Mouse (Mus musculus): ENCODE measurements around the gene Flywch2. TPM values are rescaled to one million over a fixed set of nuclear protein-coding genes. Genes with fewer than 3 reads are reported as not detected.

The Flywch2 gene
- total RNA-seq, 2 experiments from 2014 or later: not detected

GRCm38 (mm10) chr17:23737493-23738445, 48.1 kb downstream of the Flywch2 start:
- ATAC-seq (replicated peaks; ENCODE audit: low FRiP score, poor library complexity, severe bottlenecking): no peak

- ATAC-seq (replicated peaks; ENCODE audit: low FRiP score, poor library complexity, severe bottlenecking): no peak
Measured at GRCm38 (mm10) chr17:23734341-23734740, 51.5 kb downstream of the Flywch2 start.

GRCm38 (mm10) chr17:23730441-23730840, 55.4 kb downstream of the Flywch2 start:
- no peak for ATAC-seq (replicated peaks; ENCODE audit: low FRiP score, poor library complexity, severe bottlenecking)

Other genes starting within 250 kb of the Flywch2 start
- gene Zfp213, start 221.8 kb downstream of the Flywch2 start, total RNA-seq (2015; ENCODE audit: low replicate concordance): 2.2 and 3.4 TPM in 2 replicates
- 0.90 and 1.4 TPM in 2 replicates for gene Zfp213, start 221.8 kb downstream of the Flywch2 start, total RNA-seq (2017; ENCODE audit: low replicate concordance)
- not detected in 2 replicates for gene Zfp13, start 186.6 kb downstream of the Flywch2 start, total RNA-seq (2015; ENCODE audit: low replicate concordance)
- not detected in 2 replicates for gene Zfp13, start 186.6 kb downstream of the Flywch2 start, total RNA-seq (2017; ENCODE audit: low replicate concordance)
- not detected in 2 replicates for gene Zscan10, start 185.2 kb downstream of the Flywch2 start, total RNA-seq (2015; ENCODE audit: low replicate concordance)
- gene Zscan10, start 185.2 kb downstream of the Flywch2 start, total RNA-seq (2017; ENCODE audit: low replicate concordance): not detected in 2 replicates
- 4.6 and 7.9 TPM in 2 replicates for gene Mmp25, start 140.8 kb downstream of the Flywch2 start, total RNA-seq (2015; ENCODE audit: low replicate concordance)
- gene Mmp25, start 140.8 kb downstream of the Flywch2 start, total RNA-seq (2017; ENCODE audit: low replicate concordance): 1.3 and 1.5 TPM in 2 replicates
- not detected in 2 replicates for gene Bicdl2, start 125.6 kb downstream of the Flywch2 start, total RNA-seq (2015; ENCODE audit: low replicate concordance)
- not detected in 2 replicates for gene Bicdl2, start 125.6 kb downstream of the Flywch2 start, total RNA-seq (2017; ENCODE audit: low replicate concordance)
- gene Hcfc1r1, start 112.5 kb downstream of the Flywch2 start, total RNA-seq (2015; ENCODE audit: low replicate concordance): 6.3 and 15.9 TPM in 2 replicates
- 8.6 and 11.0 TPM in 2 replicates for gene Hcfc1r1, start 112.5 kb downstream of the Flywch2 start, total RNA-seq (2017; ENCODE audit: low replicate concordance)
- gene Thoc6, start 112.2 kb downstream of the Flywch2 start, total RNA-seq (2015; ENCODE audit: low replicate concordance): 11.3 and 11.9 TPM in 2 replicates
- 3.5 and 4.0 TPM in 2 replicates for gene Thoc6, start 112.2 kb downstream of the Flywch2 start, total RNA-seq (2017; ENCODE audit: low replicate concordance)
- gene Tnfrsf12a, start 108.6 kb downstream of the Flywch2 start, total RNA-seq (2015; ENCODE audit: low replicate concordance): 5.0 TPM in 1 of 2 replicates, not detected in the other
- gene Tnfrsf12a, start 108.6 kb downstream of the Flywch2 start, total RNA-seq (2017; ENCODE audit: low replicate concordance): 6.1 TPM in 1 of 2 replicates, not detected in the other
- not detected in 2 replicates for gene Cldn6, start 106.8 kb downstream of the Flywch2 start, total RNA-seq (2015; ENCODE audit: low replicate concordance)
- not detected in 2 replicates for gene Cldn6, start 106.8 kb downstream of the Flywch2 start, total RNA-seq (2017; ENCODE audit: low replicate concordance)
- gene Cldn9, start 102.1 kb downstream of the Flywch2 start, total RNA-seq (2015; ENCODE audit: low replicate concordance): not detected in 2 replicates
- not detected in 2 replicates for gene Cldn9, start 102.1 kb downstream of the Flywch2 start, total RNA-seq (2017; ENCODE audit: low replicate concordance)
- not detected in 2 replicates for gene 1520401A03Rik, start 63.3 kb downstream of the Flywch2 start, total RNA-seq (2015; ENCODE audit: low replicate concordance)
- not detected in 2 replicates for gene 1520401A03Rik, start 63.3 kb downstream of the Flywch2 start, total RNA-seq (2017; ENCODE audit: low replicate concordance)
- 50.3 and 81.4 TPM in 2 replicates for gene Pkmyt1, start 59.7 kb downstream of the Flywch2 start, total RNA-seq (2015; ENCODE audit: low replicate concordance)
- 30.7 and 39.9 TPM in 2 replicates for gene Pkmyt1, start 59.7 kb downstream of the Flywch2 start, total RNA-seq (2017; ENCODE audit: low replicate concordance)
- gene Paqr4, start 45.2 kb downstream of the Flywch2 start, total RNA-seq (2015; ENCODE audit: low replicate concordance): 1.4 and 10.1 TPM in 2 replicates
- 7.5 and 11.2 TPM in 2 replicates for gene Paqr4, start 45.2 kb downstream of the Flywch2 start, total RNA-seq (2017; ENCODE audit: low replicate concordance)
- gene Kremen2, start 40.2 kb downstream of the Flywch2 start, total RNA-seq (2015; ENCODE audit: low replicate concordance): not detected in 2 replicates
- gene Kremen2, start 40.2 kb downstream of the Flywch2 start, total RNA-seq (2017; ENCODE audit: low replicate concordance): not detected in 2 replicates
- 2.1 and 2.9 TPM in 2 replicates for gene Flywch1, start 14.5 kb downstream of the Flywch2 start, total RNA-seq (2015; ENCODE audit: low replicate concordance)
- 3.4 and 14.2 TPM in 2 replicates for gene Flywch1, start 14.5 kb downstream of the Flywch2 start, total RNA-seq (2017; ENCODE audit: low replicate concordance)
- 468 and 572 TPM in 2 replicates for gene Srrm2, start 4.5 kb upstream of the Flywch2 start, total RNA-seq (2015; ENCODE audit: low replicate concordance)
- gene Srrm2, start 4.5 kb upstream of the Flywch2 start, total RNA-seq (2017; ENCODE audit: low replicate concordance): 294 and 325 TPM in 2 replicates
- 137 and 167 TPM in 2 replicates for gene Elob, start 43.1 kb upstream of the Flywch2 start, total RNA-seq (2015; ENCODE audit: low replicate concordance)
- 51.7 and 117 TPM in 2 replicates for gene Elob, start 43.1 kb upstream of the Flywch2 start, total RNA-seq (2017; ENCODE audit: low replicate concordance)
- gene Prss33, start 50.0 kb upstream of the Flywch2 start, total RNA-seq (2015; ENCODE audit: low replicate concordance): not detected in 2 replicates
- not detected in 2 replicates for gene Prss33, start 50.0 kb upstream of the Flywch2 start, total RNA-seq (2017; ENCODE audit: low replicate concordance)
- gene Prss32, start 57.8 kb upstream of the Flywch2 start, total RNA-seq (2015; ENCODE audit: low replicate concordance): not detected in 2 replicates
- gene Prss32, start 57.8 kb upstream of the Flywch2 start, total RNA-seq (2017; ENCODE audit: low replicate concordance): not detected in 2 replicates
- not detected in 2 replicates for gene Prss41, start 58.1 kb upstream of the Flywch2 start, total RNA-seq (2015; ENCODE audit: low replicate concordance)
- not detected in 2 replicates for gene Prss41, start 58.1 kb upstream of the Flywch2 start, total RNA-seq (2017; ENCODE audit: low replicate concordance)
- not detected in 2 replicates for gene Prss21, start 82.0 kb upstream of the Flywch2 start, total RNA-seq (2015; ENCODE audit: low replicate concordance)
- not detected in 2 replicates for gene Prss21, start 82.0 kb upstream of the Flywch2 start, total RNA-seq (2017; ENCODE audit: low replicate concordance)
- not detected in 2 replicates for gene Dcpp1, start 94.8 kb upstream of the Flywch2 start, total RNA-seq (2015; ENCODE audit: low replicate concordance)
- gene Dcpp1, start 94.8 kb upstream of the Flywch2 start, total RNA-seq (2017; ENCODE audit: low replicate concordance): not detected in 2 replicates
- not detected in 2 replicates for gene Dcpp2, start 94.8 kb upstream of the Flywch2 start, total RNA-seq (2015; ENCODE audit: low replicate concordance)
- gene Dcpp2, start 94.8 kb upstream of the Flywch2 start, total RNA-seq (2017; ENCODE audit: low replicate concordance): not detected in 2 replicates
- gene Dcpp3, start 131.4 kb upstream of the Flywch2 start, total RNA-seq (2015; ENCODE audit: low replicate concordance): not detected in 2 replicates
- not detected in 2 replicates for gene Dcpp3, start 131.4 kb upstream of the Flywch2 start, total RNA-seq (2017; ENCODE audit: low replicate concordance)
- gene Sbp, start 155.6 kb upstream of the Flywch2 start, total RNA-seq (2015; ENCODE audit: low replicate concordance): not detected in 2 replicates
- gene Sbp, start 155.6 kb upstream of the Flywch2 start, total RNA-seq (2017; ENCODE audit: low replicate concordance): not detected in 2 replicates
- gene Sbpl, start 169.2 kb upstream of the Flywch2 start, total RNA-seq (2015; ENCODE audit: low replicate concordance): not detected in 2 replicates
- gene Sbpl, start 169.2 kb upstream of the Flywch2 start, total RNA-seq (2017; ENCODE audit: low replicate concordance): not detected in 2 replicates
- gene Prss30, start 194.5 kb upstream of the Flywch2 start, total RNA-seq (2015; ENCODE audit: low replicate concordance): 0.84 TPM in 1 of 2 replicates, not detected in the other
- not detected in 2 replicates for gene Prss30, start 194.5 kb upstream of the Flywch2 start, total RNA-seq (2017; ENCODE audit: low replicate concordance)
- not detected in 2 replicates for gene Prss22, start 212.0 kb upstream of the Flywch2 start, total RNA-seq (2015; ENCODE audit: low replicate concordance)
- not detected in 2 replicates for gene Prss22, start 212.0 kb upstream of the Flywch2 start, total RNA-seq (2017; ENCODE audit: low replicate concordance)